Mouse (Mus musculus) right cerebral cortex, postnatal 10 days (tissue): ENCODE results near the gene Phf13.
"Not testable (repeated sequence)": the region's sequence is repeated elsewhere in the genome, so short reads cannot be mapped to it uniquely, and the experiment has no call there.

ENCODE experiments used
- DNase-seq, 2 experiments: peaks; one replicate each; pipeline ENCODE4 v3.0.0; 2021; ENCODE audit warnings: low spot score in 2 of 2

Gene Phf13

GRCm38 (mm10) chr4:151996173-151996950, at the start of gene Phf13:
Gene Phf13 (minus strand): TSS chr4:151996258.
- DNase-seq, result peak; percentile 100

DNA sequence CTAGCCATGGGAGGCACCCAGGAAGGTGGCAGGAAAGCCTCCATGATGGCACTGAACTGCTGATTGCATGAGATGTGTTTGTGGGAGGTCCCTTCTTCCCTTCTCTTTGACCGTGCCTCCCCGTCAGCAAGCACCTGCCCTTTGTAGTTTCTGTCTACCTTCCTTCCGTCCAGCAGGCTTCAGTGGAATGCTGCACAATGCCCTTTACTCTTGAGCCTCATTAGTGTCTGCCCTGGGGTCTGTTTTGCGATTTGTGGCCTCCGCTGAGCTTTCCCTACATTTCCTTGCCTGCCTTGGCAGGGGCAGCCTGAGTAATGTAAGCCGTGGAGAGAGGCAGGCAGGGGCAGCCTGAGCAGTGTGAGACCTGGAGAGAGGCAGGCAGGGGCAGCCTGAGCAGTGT, 48.6 kb upstream of the Phf13 start:
- no peak for DNase-seq

DNA sequence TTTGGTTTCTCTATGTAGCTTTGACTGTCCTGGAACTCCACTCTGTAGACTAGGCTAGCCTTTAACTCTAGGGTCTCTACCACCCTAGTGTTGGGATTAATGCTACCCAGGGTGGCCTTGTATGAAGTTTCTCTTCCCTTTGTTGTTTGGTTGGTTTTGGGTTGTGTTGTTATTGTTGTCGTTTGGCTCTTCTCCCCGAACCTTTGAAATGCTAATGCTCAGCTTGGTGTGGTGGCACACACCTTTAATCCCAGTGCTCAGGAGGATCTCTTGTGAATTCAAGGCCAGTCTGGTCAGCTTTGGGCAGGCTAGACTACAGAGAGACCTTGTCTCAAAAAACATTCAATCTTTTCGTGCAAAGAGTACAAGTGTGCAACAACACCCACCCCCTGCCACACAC, 47.1 kb upstream of the Phf13 start:
- no peak for DNase-seq

- DNase-seq, result no peak
These were observed 46.0 kb upstream of the Phf13 start for GRCm38 (mm10) chr4:152041924-152042641.

DNA sequence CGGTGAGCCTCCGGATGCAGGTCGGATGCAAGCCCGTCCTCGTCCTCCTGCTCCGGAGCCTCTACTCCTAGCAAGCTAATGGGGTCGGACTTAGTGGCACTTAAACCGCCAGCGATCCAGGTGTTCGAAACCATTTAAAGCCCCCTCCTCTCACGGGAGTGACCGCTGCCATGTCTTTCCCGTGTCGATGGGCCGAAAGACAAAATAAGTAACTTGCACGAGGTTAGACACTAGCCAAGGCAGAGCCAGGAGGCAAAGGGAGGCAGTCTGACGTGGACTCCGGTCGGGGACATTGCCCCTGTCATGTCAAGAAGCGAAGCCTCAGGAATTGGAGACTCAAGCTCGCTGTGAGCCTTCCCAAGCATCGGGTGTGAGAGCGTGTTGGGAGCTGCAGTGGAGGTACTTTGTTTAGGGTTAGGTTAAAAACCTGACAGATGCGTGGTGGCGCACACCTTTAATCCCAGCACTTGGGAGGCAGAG, 43.8 kb upstream of the Phf13 start:
- no peak for DNase-seq

- DNase-seq, result peak; percentile 93 to 96
These were observed 43.1 kb upstream of the Phf13 start, which contains the start of gene Nol9 for GRCm38 (mm10) chr4:152038985-152039830. Gene Nol9 (plus strand): TSS chr4:152039321.

DNA sequence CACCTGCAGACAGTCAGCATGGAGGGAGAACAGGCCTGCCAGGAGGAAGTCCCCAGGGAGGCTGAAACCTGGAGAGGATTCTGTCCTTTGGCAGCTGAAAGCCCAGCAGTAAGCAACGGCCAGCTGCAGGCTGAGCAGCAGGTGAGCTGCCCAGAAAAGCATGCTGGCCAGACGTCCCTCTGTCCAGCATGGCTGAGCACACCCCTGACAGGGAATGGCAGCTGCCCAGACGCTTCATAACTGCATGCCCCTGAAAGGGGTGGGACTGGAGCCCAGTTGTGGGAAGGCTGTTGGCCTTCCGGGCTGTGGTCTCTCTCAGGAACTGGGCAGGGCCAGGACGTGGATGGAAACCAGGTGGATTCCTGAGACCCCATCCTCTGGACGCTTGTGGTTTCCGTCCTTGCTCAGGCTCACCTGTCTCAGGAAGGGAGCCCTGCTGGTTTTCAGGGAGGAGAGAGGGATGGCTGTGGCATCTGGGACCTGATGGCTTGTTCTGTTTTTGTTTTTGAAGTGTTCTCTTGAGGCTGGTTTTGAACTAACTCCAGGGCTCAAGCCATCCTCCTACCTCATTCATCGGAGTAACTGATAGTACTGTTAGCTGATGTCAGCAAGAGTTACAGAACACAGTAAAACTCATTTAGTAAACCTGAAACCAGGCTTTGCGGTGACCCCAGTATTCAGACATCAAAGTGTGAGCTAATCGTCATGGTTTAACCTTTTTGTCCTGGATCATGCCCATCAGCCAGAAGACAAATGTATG, 42.3 kb upstream of the Phf13 start, which contains the start of gene Tas1r1:
Tas1r1 (minus strand) TSS at position 344 of the 760 bp plus-strand sequence.
- DNase-seq, result no peak

GRCm38 (mm10) chr4:152036464-152036863, 40.4 kb upstream of the Phf13 start:
- DNase-seq, result not testable (repeated sequence)

DNA sequence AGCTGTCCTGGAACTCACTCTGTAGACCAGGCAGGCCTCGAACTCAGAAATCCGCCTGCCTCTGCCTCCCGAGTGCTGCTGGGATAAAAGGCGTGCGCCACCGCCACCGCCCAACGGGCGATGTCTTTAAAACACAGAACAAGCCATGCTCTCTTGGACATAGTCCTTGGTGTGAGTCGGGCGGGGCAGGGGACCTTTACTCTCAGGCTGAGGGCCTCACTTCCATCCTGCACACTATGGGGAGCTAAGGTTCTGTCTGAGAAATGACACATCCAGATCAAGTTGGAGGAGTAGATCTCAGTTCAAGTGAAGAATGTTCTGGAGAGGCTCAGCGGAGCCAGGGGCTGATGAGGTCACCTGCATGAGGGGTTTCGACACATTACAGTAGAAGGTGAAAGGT, 36.9 kb upstream of the Phf13 start:
- DNase-seq, result no peak

GRCm38 (mm10) chr4:152029997-152030396, 33.9 kb upstream of the Phf13 start:
- DNase-seq, result peak in 1 of 2 experiments; percentile 66

- no peak for DNase-seq
These were observed 33.0 kb upstream of the Phf13 start for GRCm38 (mm10) chr4:152029087-152029486.

DNA sequence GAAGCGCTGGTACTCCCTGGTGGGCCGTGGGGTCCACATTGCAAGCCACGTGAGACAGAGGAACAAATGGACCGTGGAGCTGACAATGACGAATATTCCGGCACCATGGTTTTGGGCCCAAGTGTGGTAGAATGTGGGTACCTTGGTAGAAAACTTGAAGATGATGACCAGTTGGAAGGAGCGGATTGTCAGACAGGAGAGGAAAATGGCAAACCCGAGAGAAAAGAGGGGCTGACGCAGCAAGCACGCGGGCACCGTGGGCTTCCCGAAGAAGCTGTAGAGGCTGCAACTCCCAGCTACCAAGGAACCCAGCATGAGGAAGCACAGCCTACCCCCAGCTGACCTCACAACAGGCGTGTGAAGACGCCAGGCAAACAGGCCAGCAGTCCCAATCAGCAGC, 32.4 kb upstream of the Phf13 start:
- DNase-seq, result no peak

DNA sequence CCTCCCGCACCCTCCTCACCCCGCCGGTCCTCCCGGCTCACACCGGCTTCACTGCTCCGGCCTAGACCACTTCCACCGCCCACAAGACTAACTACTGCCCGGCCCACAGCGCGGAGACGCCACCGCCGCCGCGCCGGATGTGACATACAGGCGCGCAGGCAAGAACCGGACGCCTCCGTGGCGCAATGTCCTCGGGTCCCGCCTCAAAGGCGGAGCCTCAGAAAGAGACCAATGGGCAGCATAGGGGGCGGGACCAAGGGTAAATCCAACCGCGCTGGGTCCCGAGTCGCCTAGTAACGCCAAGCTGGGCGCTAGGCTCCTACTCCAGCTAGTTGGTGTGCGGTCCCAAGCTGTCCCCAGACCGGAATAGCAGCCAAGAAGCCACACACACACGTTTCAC, 31.5 kb upstream of the Phf13 start, which contains the start of gene Zbtb48:
Zbtb48 (minus strand) TSS at position 148 of the 400 bp plus-strand sequence.
- DNase-seq, result peak; percentile 98 to 99

DNA sequence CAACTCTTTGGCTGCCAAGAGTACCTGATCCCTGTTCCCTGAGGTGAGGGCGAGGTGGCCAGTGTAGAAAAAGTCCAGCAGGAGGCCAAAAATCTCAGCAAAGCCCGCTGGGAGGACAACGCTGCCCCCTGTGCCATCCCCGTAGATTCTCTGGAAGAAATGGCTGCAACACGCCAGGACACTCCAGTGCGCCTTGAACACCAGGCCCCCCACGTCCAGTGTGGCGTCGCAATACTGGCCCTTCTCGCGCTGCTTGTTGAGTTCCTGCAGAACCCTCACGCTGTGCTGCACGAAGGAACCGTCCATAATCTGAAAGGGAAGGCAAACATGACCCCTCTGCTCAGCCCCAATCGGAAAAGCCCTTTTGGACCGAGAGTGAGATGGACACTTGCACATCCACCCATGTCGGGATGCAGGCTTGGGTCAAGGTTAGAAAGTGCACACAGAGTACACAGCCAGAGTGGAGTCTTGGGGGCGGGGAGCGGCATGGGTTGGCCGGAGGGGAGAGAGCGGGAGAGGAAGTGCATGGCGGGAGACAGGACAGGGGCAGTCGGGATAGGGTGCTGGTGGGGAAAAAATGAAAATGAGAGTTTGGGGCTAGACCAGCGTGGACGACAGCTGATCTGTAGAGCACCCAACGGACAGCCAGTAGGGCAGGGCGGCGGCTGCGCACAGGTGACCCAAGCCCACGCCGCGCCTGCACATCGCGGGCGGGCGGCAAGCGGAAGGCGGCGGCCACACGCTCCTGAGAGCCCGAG, 30.9 kb upstream of the Phf13 start:
- no peak for DNase-seq

DNA sequence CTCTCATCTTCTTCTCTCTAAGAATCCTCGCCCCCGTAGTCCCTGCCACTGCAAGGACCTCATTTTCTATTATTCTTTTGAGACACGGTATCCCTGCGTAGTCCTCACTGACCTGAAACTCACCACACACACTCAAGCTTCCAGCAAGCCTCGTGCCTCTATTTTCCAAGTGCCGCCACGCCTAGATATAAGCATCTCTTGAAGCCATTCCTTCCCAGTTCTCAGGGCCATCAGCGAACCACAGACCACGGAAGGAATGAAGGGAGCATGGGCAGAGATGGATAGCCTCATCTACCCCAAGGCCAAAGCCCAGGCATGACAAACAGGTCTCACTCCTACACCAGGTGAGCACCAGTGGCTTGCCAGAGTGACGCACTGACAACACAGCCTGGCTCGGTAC, 28.5 kb upstream of the Phf13 start:
- DNase-seq, result no peak

GRCm38 (mm10) chr4:152022506-152022905, 26.4 kb upstream of the Phf13 start:
- no peak for DNase-seq

DNA sequence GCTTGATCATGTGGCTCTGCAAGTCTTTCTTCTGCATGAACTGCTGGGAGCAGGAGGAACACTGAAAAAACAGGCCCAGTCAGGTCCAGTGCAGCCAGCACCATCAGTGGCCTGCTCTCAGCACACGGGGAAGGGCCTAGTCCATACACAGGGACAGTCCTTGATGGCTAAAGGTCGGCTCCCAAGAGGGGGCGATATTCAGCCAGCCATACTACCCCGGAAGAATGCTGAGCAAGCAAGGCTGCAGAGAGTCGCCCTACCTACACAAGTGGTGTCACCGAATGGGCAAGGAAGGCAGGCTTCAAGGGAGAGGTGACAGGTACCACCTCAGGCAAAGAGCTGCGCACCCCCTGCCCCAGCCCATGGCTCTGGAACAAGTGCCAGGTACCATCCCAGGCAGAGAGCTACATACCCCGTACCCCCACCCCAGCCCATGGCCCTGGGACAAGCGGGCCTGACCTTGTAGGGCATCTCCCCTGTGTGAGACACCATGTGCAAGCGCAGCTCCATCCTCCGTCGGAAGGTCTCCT, 25.6 kb upstream of the Phf13 start:
- no peak for DNase-seq

DNA sequence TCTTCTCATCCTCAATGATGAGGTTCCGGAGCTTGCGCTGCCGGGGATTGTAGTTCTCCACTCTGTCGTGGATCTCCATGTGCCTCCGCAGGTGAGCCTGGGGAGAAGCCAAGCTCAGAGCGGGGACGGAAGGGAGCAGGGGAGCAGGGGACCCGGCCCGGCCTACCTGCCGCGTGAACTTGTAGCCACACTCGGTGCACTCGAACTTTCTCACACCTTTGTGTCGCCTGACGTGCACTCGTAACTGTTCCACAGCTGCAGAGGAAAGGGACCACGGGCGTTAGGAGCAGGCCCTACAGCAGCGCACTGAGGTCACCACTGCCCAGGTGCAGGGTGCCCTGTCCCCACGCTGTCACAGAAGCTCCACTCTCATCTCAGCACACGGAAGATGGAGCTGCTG, 24.0 kb upstream of the Phf13 start:
- no peak for DNase-seq

- no peak for DNase-seq
These were observed 23.0 kb upstream of the Phf13 start for GRCm38 (mm10) chr4:152019073-152019472.
